Mouse (Mus musculus) liver, postnatal 0 days (tissue): ENCODE measurements around the gene Tatdn3.

Source experiments
- CTCF ChIP-seq: sonication (generic); IDR thresholded peaks from 2 replicates; pipeline ENCODE4 v1.5.1; 2016; ENCODE audit warnings: antibody characterized with exemption, low read depth
- EP300 ChIP-seq: IDR thresholded peaks from 2 replicates; pipeline ENCODE4 v1.6.1; 2016; ENCODE audit warnings: antibody characterized with exemption, low read depth, mild to moderate bottlenecking

DNA sequence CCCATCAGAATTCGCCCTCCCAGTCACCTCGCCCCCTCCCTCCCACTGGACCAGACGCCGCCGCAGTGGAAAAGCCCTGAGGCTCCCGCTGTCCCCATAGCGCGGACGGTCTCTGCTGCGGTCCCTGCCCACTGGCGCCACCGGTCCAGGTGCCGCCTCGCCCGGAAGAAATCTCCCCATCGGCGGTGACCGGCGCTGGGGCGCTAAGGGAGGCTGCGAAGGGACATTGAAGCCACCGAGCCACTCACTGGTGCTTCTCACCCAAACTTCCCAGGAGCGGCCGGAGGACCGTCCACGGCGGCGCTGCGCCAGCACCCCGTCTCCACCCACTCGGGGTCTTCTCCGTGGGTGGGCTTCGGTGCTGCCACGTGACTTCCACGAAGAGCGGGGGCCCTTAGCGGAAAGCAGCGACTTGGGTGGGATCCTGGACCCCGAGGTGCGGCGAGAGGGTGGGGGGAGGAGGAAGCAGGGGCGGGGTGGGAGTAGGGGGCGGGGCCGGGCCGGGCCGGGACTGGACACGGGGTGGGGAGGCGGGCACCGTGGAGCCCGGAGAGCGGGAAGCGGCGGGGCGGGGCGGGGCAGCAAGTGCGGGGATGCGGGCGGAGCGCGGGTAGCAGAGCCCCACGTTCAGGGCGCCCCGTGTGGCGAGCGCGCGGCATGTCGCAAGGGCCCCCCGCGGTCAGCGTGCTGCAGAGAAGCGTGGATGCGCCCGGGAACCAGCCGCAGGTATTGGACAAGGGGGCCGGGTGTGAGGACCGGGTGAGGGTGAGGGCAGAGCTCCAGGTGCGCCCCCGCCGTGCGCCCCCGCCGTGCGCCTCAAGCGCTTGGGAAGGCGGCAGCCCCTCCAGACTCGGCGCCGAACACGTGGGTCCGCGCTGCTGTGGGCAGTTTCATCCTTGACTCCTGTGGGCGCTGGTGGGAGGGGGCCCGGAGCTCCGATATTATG is 35.3 kb upstream of the Tatdn3 start, which contains the start of gene Batf3:
- TF ChIP-seq CTCF (peak; percentile 42), EP300 (no peak)
